Mouse (Mus musculus) mouse embryonic stem cell (cell line): ENCODE measurements around the gene Jarid2.
"Not testable (repeated sequence)": the region's sequence is repeated elsewhere in the genome, so short reads cannot be mapped to it uniquely, and the experiment has no call there.

Experiments used
- in situ Hi-C, 2 experiments: fragments of 300-500 bp; cut with MboI; formaldehyde crosslinking; loops; 1 replicate in 1 of 2; 3 replicates in 1 of 2; pipeline ENCODE4 v1.14.3; 2019 to 2020; ENCODE audit warnings: low sequenced_read_pairs in 2 of 2, low pct_unique_long_range_greater_than_20kb in 1 of 2, mixed read lengths in 1 of 2; ENCODE audit not compliant: unreplicated experiment in 1 of 2

The Jarid2 gene

DNA sequence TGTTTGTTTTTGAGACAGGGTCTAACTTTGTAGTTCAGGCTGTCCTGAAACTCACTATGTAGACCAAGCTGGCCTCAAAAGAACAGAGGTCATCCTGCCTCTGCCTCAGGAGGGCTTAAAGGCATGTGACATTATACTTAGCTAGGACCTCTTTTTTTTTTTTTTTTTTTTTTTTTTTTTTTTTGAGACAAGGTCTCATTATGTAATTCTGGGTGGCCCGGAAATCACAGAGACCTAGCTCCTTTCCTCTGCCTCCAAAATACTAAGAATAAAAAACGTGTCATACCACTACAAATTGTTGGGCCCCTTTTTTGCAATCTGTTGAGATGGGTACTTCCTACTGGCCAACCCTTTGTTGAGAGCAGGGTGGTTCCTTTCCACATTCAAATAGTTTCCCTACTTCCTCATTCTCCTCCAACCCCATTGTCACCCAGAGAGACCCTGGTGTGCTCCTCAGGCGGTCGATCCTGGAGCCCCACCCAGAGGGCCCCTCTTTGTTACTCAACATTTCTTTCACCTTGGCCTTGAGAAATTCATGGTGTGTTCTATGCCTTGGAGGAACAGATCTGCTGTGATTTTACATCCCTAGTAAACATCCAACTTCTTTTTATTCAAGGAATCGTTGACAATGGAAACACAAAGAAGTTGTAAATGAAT, 7.3 kb upstream of the Jarid2 start:
- in situ Hi-C loops: no loop called here

DNA sequence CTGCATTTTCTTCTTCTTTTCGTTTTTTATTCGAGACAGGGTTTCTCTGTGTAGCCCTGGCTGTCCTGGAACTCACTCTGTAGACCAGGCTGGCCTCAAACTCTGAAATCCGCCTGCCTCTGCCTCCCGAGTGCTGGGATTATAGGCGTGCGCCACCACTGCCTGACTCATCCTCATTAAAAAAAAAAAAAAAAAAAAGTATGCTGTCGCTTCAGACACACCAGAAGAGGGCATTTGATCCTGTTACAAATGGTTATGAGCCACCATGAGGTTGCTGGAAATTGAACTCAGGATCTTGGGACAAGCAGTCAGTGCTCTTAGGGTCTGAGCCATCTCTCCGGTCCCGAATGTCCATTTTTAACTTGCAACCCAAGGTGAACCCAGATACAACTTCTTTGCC, 5.8 kb upstream of the Jarid2 start:
- in situ Hi-C loops: not testable (repeated sequence)

DNA sequence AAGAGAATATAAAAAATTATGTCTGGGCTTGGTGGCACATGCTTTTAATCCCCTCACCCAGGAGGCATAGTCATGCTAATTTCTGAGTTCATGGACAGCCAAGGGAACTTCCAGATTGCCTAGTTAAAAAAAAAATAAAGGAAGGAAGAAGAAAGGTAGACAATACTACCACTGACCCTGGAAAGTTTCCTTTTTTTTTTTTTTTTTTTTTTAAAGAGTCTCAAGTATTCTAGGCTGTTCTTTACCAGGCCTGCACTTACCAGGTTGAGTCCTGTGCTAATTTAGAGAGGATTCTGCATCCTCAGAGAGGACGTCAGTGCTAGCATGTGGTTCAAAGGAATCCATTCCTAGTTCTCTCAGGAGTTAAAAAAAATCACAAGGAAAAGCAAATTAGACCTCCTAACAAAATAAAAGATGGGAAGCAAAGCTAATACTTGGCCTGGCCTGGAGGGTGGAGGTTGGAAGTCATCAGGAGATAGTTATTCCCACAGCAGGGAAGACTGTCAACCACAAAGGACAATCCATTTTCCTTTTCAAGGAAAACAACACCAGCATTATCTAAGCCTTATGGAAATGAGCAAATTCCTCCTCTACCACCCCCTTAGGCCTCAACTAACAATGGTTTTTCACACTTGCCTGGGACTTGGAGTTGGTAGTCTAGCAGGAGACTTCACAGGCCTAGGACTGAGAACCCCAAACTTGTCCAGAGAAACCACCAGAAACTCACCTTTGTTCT, 961 bp upstream of the Jarid2 start:
- in situ Hi-C loops: loop anchor here in 1 of 2 experiments (5.0 kb wide), 1 partner anchor 51 kb away; no protein-coding TSS in a partner anchor

DNA sequence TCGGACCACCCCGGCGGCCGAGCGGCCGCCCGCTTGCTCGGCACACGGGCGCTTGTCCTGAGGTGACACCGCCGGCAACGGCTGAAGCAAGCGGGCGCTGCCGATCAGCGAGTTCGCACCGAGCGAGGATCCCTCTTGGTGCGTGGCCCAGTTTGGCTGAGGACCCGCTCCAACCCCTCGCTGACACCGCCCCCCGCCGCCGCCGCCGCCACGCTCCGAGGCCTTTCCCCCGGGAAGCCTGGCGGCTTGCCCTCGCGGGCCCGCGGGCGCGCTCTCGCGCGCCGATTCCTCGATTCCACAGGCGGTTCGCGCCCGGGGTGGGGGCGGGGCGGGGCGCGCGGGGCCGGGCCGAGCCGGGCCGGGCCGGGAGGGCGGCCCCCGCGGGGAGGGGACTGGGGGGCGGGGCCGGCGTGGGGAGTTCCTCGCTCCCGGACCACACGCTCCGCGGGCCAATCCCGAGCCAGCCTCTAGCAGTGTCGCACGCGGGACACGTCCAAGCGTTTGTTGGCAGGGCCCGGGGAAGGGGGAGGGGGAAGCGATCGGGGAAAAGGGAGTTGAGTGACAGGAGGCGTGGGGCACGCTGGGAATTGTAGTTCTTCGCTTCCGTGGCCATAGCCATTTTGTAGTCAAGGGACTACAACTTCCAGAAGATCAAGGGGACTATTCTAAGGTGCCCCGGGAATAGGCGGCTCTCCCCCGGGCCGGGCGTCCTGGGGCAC, 1.0 kb downstream of the Jarid2 start:
- in situ Hi-C loops: no loop called here

DNA sequence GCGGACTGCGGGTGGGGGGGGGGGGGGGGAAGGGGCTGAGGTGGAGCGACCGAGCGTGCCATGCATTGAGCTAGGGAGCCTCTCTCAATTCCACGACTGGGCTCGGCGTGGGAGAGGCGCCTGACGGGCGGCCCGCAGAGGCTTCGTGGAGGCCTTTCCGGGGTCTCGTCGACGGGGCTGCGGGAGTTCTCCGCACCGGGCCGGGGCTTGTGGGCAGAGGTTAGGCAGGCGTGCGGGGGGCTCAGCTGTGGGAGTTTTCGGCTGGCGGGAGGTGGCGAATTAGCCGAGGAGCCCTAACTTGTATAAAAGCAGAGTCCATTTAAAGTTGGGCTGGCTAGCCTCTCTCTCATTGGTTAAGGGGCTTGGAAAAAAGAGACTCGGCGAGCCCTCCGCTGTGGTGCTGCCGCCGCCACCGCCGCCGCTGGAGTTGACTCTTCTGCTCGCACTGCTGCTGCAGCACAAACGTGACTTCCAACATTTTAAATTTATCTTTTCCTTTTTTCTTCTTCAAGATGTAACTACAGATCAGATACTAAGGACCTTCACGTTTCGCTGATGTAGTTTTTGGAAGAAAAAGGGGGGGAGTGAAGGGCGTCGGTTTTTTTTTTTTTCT, 1.8 kb downstream of the Jarid2 start:
- in situ Hi-C loops: no loop called here

DNA sequence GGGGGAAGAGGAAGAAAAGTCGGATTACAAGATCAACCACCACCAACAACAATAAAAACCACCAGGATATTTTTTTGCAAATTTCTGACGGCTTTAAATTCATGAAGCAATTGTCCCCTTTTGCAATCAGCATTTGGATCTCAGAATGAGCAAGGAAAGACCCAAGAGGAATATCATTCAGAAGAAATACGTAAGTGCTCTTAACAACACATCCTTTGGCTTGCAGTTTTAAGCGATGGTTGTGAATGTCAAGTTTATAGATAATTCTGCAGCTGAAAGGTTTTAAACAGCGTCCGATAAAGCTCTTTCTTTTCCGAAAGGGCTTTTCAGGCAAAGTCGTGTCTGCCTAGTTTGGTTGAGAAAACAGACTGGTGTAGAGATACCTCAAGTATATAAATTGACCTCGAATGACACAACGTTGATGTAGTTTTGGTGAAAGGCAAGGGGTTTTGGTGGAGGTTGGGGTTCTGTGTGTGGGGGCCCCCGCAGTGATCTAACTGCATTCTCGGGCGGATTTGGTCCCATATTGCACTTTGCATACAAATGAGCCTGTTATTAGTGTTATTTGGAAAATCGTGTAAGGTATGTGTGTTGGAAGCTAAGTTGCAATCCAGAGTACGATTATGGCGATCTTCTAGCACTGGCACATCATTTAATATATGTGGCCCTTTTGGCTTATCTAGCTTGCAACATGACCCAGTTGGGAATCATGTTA, 2.6 kb downstream of the Jarid2 start:
- in situ Hi-C loops: no loop called here

DNA sequence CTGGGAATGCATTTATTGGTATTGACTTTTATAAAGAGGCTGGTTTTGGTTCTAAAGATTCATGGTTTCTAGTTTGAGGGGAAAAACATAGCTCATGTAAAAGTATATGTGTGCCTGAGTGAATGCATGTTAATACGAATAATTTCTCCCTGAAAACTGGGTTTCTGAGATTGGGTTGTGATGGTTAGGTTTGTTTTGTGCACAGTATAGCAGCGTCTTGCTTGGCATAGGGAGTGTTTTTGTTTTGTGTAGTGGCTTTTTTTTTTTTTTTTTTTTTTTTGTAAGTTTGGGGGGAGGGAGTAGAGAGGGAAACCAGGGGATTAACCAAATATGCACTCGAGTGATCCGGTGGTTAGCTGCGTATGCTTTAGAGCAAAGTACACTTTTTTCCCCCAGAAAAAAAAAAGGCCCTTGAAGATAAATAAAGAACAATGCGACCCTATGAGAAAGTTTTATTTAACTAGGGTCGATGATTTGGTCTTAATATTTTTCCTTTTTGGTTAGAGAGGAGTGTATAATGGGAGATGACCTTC, 3.2 kb downstream of the Jarid2 start:
- in situ Hi-C loops: no loop called here

DNA sequence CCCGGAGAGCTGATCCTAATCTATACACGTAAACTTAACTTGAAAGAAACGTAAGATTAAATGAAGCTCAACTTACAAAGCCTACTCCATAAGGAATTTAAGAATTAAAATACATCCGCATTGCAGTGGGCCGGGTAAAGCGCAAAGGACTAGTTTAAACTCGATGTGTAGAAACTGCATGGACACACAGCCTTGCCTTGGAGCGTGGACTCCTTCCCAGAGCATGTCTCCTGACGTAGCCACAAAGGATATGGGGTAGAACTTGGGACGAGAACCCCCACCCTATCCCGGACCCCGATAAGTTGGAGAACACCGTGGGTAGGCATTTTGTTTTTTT, 3.7 kb downstream of the Jarid2 start:
- in situ Hi-C loops: no loop called here

DNA sequence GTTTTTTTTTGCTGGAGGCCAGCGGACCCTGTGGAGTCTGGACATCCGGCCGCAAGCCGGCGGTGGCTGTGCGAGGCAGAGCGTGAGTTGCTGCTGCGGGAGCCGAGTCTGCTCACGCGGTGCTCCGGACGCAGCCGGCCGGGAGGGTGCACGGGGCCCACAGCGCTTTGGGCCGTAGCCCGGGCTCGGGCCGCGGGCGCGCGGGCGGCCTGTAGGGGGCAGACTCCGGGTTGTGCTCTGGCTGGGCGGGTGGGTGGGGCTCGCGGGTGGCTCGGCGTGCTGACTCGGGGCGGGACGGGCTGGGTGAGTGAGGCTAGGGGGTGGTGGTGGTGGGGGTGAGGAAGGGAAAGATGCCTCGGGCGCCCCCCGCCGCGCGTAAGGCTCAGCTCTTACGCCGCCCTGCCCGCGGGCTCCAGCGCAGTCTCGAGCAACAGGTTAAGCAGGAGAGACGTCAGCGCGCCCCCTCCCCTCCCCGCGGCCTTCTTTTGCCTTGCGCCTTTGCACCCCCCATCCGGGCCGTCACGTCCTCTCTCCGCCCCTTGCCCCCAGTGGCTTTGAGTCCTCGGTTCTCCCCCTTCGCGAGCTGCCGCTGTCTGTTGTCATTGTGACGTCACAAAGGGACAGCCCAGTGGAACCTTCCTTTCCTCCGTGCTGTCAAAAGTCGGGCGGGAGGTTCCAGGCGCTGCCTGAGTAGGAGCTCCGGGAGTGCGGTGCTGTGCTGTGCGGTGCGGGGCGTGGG, 4.3 kb downstream of the Jarid2 start:
- in situ Hi-C loops: no loop called here

DNA sequence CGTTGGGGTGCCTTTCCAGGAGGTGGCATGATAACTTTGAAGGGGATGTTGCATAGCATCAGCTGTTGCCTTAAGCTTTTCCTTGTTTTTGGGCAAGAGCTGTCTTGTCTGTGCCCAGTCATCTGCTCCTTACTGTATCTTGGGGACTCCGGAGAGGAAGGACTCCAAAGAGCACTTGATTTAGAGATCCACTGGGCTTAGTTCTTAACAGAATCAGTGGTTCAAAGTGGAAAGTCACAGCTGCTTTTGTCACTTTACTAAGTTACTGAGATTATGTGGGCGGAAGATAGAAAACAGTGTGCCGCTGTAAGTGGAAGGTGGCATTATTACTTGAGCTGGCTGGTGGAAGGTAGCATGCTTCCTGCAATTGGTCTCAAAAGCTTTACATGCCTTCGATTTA, 5.2 kb downstream of the Jarid2 start:
- in situ Hi-C loops: no loop called here

DNA sequence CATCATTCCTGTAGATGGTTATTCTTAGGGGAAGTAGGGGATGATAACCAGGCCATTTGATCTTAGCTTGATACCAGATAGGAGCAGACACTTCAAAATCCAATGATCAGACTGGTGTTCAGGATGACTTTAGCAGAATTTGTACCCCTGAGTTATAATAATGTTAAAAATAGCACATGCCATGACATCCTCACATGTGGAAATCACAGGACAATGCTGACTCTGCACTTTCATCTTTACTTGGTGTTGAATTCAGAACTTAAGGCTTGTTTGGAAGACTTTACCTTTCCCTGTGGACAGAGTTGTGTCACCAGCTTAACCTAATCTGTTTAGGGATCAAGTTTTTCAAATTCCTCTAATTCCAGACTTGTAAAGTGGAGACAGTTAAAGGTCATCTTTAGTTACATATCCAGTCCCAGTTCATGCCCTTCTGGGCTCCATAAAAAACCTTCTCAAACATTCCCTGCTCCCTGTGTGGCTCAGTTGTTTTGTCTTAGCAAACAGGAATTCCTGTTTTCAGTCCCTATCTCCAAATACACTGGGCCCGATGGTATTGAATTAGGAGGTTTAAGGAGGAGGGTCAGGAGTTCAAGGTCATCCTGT, 5.9 kb downstream of the Jarid2 start:
- in situ Hi-C loops: no loop called here

DNA sequence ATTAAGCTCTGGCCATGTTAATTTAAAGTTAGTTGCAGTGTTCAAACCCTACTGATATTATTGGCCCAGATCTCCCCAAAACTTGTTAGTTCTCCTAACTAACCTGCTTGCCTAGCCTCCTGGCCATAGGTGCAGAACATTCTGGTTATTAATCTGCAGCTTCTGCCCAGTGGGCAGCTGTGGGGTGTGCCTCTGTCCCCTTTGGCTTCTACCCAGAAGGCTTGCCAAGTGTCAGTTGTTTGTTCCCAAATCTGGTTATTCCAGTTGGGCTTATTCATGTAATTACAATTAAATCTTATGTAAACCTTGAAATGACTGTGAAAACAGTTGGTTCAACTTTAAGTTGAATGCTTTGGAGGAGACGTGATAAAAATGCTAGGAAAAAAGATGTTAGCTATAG, 8.0 kb downstream of the Jarid2 start:
- in situ Hi-C loops: no loop called here

DNA sequence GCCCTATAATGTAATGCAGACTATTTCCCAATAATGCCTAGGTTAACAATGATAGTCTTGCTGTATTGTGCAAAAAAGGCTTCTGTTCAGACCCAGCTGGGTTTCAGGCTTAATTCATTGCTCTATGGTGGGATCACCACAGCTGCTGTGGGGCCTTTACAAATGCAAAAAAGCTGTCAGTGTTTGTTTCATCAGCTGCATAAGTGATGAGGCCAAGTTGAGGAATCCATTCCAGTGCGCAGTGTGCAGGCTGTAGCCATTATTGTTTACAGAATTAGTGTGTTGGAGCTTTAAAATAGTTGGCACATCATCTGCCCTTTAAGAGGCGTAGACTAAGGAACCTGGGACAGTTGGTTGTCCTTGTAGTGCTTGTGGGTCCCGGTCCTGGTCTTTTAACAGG, 22.5 kb downstream of the Jarid2 start:
- in situ Hi-C loops: no loop called here

DNA sequence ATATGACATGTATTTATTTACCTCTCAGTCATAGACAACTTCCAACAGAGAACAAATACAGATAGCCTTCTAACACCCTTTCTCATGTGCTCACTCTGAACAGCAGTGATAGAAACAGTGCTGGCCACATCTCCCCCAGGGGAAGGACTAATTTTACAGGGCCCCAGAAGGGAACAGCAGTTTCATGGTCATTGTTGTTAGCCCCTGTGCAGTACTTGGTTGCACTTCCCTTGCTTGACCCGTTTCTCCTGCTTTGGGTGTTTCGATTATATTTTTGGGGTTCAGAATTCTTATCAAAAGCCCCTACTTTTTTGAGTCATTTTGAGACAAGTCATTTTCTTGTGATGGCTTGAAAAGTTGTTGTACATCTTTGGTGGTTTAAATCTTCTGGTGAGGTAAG, 23.9 kb downstream of the Jarid2 start:
- in situ Hi-C loops: no loop called here

DNA sequence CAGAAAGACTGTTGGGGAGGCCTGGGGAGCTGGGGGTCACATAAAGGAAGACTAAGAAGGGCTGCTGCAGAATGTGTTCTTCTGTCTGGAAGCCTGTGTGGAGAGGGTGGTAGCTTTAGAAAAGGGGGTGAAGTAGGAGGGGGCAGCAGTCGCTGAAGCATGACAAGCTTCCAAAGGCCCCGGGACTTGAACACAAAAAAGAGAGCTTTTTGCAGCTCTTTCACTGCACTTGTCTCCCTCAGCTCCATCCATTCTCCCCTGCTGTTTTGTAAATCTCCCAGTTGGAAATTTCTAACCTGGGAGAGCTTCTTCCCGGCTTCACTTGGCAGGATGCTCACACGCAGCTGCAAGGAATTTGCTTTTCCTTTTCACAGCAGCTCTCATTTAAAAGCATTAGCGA, 26.2 kb downstream of the Jarid2 start:
- in situ Hi-C loops: no loop called here

DNA sequence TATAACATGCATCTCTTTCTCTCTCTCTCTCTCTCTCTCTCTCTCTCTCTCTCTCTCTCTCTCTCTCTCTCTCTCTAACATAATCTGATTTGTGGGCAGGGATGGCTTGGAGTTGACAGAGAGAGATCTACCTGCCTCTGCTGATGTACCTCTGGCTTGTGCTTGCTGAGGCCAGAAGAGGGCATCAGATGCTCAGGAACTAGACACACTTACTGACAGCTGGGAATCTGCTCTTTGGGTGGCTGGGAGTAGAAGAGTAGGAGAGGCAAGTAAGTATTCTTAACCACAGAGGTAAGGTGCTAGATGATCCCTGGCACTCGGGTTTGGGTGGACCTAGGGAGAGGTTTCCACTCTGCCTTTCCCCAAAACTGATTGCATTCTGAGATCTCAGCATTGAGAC, 29.5 kb downstream of the Jarid2 start:
- in situ Hi-C loops: no loop called here

DNA sequence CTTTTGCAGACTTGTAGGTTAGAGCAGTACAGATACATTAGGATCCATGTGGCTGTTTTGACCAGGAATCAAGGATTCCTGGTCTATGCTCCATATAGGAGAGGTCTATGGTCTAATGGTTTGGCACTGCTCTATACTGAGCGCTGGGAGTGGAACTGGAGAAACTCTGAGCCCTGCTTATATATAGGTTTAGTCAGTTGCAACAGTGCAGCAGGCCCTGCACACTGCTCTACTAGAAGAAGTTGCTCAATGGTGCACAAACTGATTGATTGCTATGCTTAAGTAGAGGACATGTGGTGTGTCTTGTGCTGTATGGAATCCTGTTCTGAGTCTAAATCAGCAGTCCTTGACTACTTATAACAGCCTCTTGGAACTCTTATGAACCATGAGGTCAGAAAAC, 31.5 kb downstream of the Jarid2 start:
- in situ Hi-C loops: no loop called here

DNA sequence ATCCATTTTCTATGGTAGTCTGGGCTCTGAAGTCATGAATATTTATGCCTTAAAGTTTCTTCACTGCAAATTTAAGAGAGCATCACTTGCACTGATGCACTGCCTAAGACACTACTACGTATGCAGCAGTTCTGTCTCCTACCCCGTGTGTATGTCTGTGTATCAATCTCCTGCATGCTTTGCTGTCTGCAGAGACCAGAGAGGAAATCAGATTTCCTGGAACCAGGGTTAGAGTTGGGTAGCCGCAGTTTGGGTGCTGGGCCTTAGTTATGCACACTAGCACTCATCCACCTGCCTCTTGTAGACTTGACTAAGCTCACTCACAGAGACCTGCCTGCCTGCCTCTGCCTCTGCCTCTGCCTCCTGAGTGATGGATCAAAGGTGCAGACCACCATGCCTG, 33.8 kb downstream of the Jarid2 start:
- in situ Hi-C loops: no loop called here
